Mouse (Mus musculus) brain, embryonic 18.5 days (tissue): ENCODE data around the gene Grap.

Experiments used
- DNase-seq: peaks from one replicate; pipeline ENCODE4 v3.0.0-alpha.2; 2012; ENCODE audit warnings: low read depth, low spot score

The Grap gene

GRCm38 (mm10) chr11:61720636-61721035 is 67.6 kb downstream of the Grap start, which contains the start of gene Slc5a10:
Gene Slc5a10 (minus strand): TSS chr11:61720826.
- no peak for DNase-seq

GRCm38 (mm10) chr11:61722077-61722476 is 69.0 kb downstream of the Grap start:
- DNase-seq: no peak
